8 mouse cellular contexts compared by ENCODE assay signal in the genomic region with DNA sequence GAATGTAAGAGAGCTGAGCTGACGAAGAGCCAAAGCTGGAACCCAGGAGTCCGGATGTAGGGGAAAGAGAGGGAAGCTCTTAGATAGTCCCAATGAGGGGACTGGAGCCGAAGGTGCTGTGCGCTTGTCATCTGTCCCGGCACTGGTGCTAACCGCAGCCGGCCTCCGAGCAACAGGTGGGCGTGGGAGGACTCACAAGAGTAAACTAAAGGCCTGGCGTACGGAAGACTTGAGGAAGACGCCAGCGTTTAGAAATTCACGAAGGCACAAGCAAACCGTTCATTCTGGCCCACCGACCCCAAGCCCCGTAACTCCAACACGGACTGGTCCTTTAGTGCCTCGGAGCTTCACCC. TPM values are rescaled to one million over a fixed set of nuclear protein-coding genes. Genes with fewer than 3 reads are reported as not detected.
DNase-seq lines count a peak whose midpoint lies in the region; ATAC-seq and TF ChIP-seq lines count a peak whose summit lies in the region.

No protein-coding gene starts in this region.

- H3K4me3 ChIP-seq in liver, adult 2 months (ENCODE audit: insufficient read depth, low read depth, low read length), result peak overlapping the region; percentile 89
- H3K4me3 ChIP-seq in hindbrain, embryonic 11.5 days (ENCODE audit: low read depth, low read length), result peak overlapping the region; percentile 62
- H3K4me3 ChIP-seq in megakaryocyte, embryonic 14.5 days (replicated peaks), result peak overlapping the region; percentile 92

- no peak for TF ChIP-seq CTCF in liver, adult 2 months (IDR thresholded peaks at IDR 0.05; ENCODE audit: low read depth, low read length)

- H3K9ac ChIP-seq in liver, adult 2 months (ENCODE audit: low read depth, low read length), result peak overlapping the region; percentile 88
- peak overlapping the region; percentile 62 for H3K9ac ChIP-seq in hindbrain, embryonic 11.5 days (ENCODE audit: low read depth, low read length)

- ATAC-seq in common myeloid progenitor, adult 5-6 weeks (replicated peaks; ENCODE audit: low read depth, poor library complexity, severe bottlenecking), result peak; percentile 33
- ATAC-seq in hindbrain, embryonic 11.5 days (ENCODE audit: low FRiP score), result peak; percentile 51

- under 1% methylated on average over 19 of the region's 19 CpGs for WGBS in liver, adult 2 months
- WGBS in hindbrain, embryonic 11.5 days, result under 1% methylated on average over 19 of the region's 19 CpGs

- TF ChIP-seq POLR2A in liver, adult 2 months (IDR thresholded peaks at IDR 0.05; ENCODE audit: extremely low read depth, insufficient read depth, low read length), result no peak

- peak overlapping the region; percentile 59 for H3K4me2 ChIP-seq in hindbrain, embryonic 11.5 days (replicated peaks; ENCODE audit: low read depth, low read length)

- no peaks in the 10 kb centered on the region for H3K27me3 ChIP-seq in liver, adult 2 months (ENCODE audit: control insufficient read depth, insufficient read depth, low read length)
- no peaks in the 10 kb centered on the region for H3K27me3 ChIP-seq in hindbrain, embryonic 11.5 days (ENCODE audit: control insufficient read depth, insufficient read depth, low read length)
- no peaks in the 10 kb centered on the region for H3K27me3 ChIP-seq in megakaryocyte, embryonic 14.5 days (replicated peaks)

- no peaks in the 10 kb centered on the region for H3K9me3 ChIP-seq in hindbrain, embryonic 11.5 days (ENCODE audit: control insufficient read depth, low read length)
- H3K9me3 ChIP-seq in megakaryocyte, embryonic 14.5 days, result no peaks in the 10 kb centered on the region

- peaks cover 30% of the 10 kb centered on the region for H3K4me1 ChIP-seq in liver, adult 2 months (ENCODE audit: control insufficient read depth, insufficient read depth, low read length)
- peaks cover 5% of the 10 kb centered on the region; the same call in 1 of the 2 replicates for H3K4me1 ChIP-seq in hindbrain, embryonic 11.5 days (replicated peaks; ENCODE audit: control insufficient read depth, insufficient read depth, low read length)
- peaks cover 80% of the 10 kb centered on the region for H3K4me1 ChIP-seq in megakaryocyte, embryonic 14.5 days

- peaks cover 21% of the 10 kb centered on the region for H3K36me3 ChIP-seq in liver, adult 2 months (ENCODE audit: control insufficient read depth, insufficient read depth, low read length)
- peaks cover 3% of the 10 kb centered on the region; the same call in 1 of the 2 replicates for H3K36me3 ChIP-seq in hindbrain, embryonic 11.5 days (ENCODE audit: control insufficient read depth, insufficient read depth, low read length)
- H3K36me3 ChIP-seq in megakaryocyte, embryonic 14.5 days (replicated peaks; ENCODE audit: low read length), result peaks cover 43% of the 10 kb centered on the region

- no peak for DNase-seq in liver, adult 2 months (ENCODE audit: extremely low read depth, low read depth, low spot score)
- no peak for DNase-seq in liver
- DNase-seq in hindbrain, embryonic 11.5 days (ENCODE audit: low spot score), result no peak
- DNase-seq in adrenal gland, postnatal 36 days, result no peak
- DNase-seq in adrenal gland, postnatal 25 days, result no peak
- no peak for DNase-seq in spleen, postnatal 4 days (ENCODE audit: low spot score in 2 of 2)

- H3K27ac ChIP-seq in liver, adult 2 months (replicated peaks; ENCODE audit: insufficient read depth, low read depth, low read length), result peak overlapping the region; percentile 83
- H3K27ac ChIP-seq in hindbrain, embryonic 11.5 days (ENCODE audit: low read depth, low read length), result peak overlapping the region; percentile 49

- H3K79me2 ChIP-seq in liver, adult 2 months (ENCODE audit: control insufficient read depth, insufficient read depth, low read length), result no peaks in the 10 kb centered on the region

RNA-seq across cellular contexts. Expression of a gene that starts 0.3 kb away (rescaled TPM):
- 467 and 510 TPM in 2 replicates for total RNA-seq in liver, adult 2 months (2014; rRNA removed)
- polyA plus RNA-seq in liver, adult 2 months (2012; rRNA removed), result 388 and 397 TPM in 2 replicates
- total RNA-seq in common myeloid progenitor, adult 5-6 weeks (2017), result 102 and 103 TPM in 2 replicates
- polyA plus RNA-seq in hindbrain, embryonic 11.5 days (2014; fragmentation: Nextera tagmentation; extraction: Ambion mirVana), result 390 and 392 TPM in 2 replicates
- polyA plus RNA-seq in megakaryocyte, embryonic 14.5 days (2012; ENCODE audit: insufficient read depth, low replicate concordance), result 48.9 and 51.3 TPM in 2 replicates
- total RNA-seq in adrenal gland, postnatal 36 days (2021), result 100 to 1,000 TPM; 353 to 497 TPM
- total RNA-seq in adrenal gland, postnatal 25 days (2021), result 830 and 852 TPM in 2 replicates

RNA-seq across cellular contexts. Expression of a gene that starts 0.5 kb away (rescaled TPM):
- not detected in 2 replicates for total RNA-seq in liver, adult 2 months (2014; rRNA removed)
- 0.05 TPM in 1 of 2 replicates, not detected in the other for polyA plus RNA-seq in liver, adult 2 months (2012; rRNA removed)
- total RNA-seq in common myeloid progenitor, adult 5-6 weeks (2017), result not detected in 2 replicates
- polyA plus RNA-seq in hindbrain, embryonic 11.5 days (2014; fragmentation: Nextera tagmentation; extraction: Ambion mirVana), result 0.08 TPM in 1 of 2 replicates, not detected in the other
- 14.8 and 27.6 TPM in 2 replicates for polyA plus RNA-seq in megakaryocyte, embryonic 14.5 days (2012; ENCODE audit: insufficient read depth, low replicate concordance)
- total RNA-seq in adrenal gland, postnatal 36 days (2021), result under 1 TPM in 1 of 2 experiments, not detected in 1; 0.17 TPM
- total RNA-seq in adrenal gland, postnatal 25 days (2021), result 0.39 TPM in 1 of 2 replicates, not detected in the other

RNA-seq across cellular contexts. Expression of a gene that starts 8.3 kb away (rescaled TPM):
- total RNA-seq in liver, adult 2 months (2014; rRNA removed), result 4.0 and 4.8 TPM in 2 replicates
- 14.0 and 18.3 TPM in 2 replicates for polyA plus RNA-seq in liver, adult 2 months (2012; rRNA removed)
- total RNA-seq in common myeloid progenitor, adult 5-6 weeks (2017), result 15.8 and 18.3 TPM in 2 replicates
- polyA plus RNA-seq in hindbrain, embryonic 11.5 days (2014; fragmentation: Nextera tagmentation; extraction: Ambion mirVana), result 28.7 and 35.4 TPM in 2 replicates
- 10.9 and 15.1 TPM in 2 replicates for polyA plus RNA-seq in megakaryocyte, embryonic 14.5 days (2012; ENCODE audit: insufficient read depth, low replicate concordance)
- 10 to 100 TPM; 26.9 to 30.8 TPM for total RNA-seq in adrenal gland, postnatal 36 days (2021)
- 21.6 and 30.2 TPM in 2 replicates for total RNA-seq in adrenal gland, postnatal 25 days (2021)

RNA-seq across cellular contexts. Expression of a gene that starts 34.5 kb away (rescaled TPM):
- 69.7 and 91.1 TPM in 2 replicates for total RNA-seq in liver, adult 2 months (2014; rRNA removed)
- polyA plus RNA-seq in liver, adult 2 months (2012; rRNA removed), result 387 and 512 TPM in 2 replicates
- 44.1 and 92.6 TPM in 2 replicates for total RNA-seq in common myeloid progenitor, adult 5-6 weeks (2017)
- 1.6 and 2.0 TPM in 2 replicates for polyA plus RNA-seq in hindbrain, embryonic 11.5 days (2014; fragmentation: Nextera tagmentation; extraction: Ambion mirVana)
- 0.26 TPM in 1 of 2 replicates, not detected in the other for polyA plus RNA-seq in megakaryocyte, embryonic 14.5 days (2012; ENCODE audit: insufficient read depth, low replicate concordance)
- not detected for total RNA-seq in adrenal gland, postnatal 36 days (2021)
- total RNA-seq in adrenal gland, postnatal 25 days (2021), result 1.6 TPM in 1 of 2 replicates, not detected in the other

RNA-seq across cellular contexts. Expression of a gene that starts 58.6 kb away (rescaled TPM):
- total RNA-seq in liver, adult 2 months (2014; rRNA removed), result 0.09 and 0.20 TPM in 2 replicates
- 0.19 and 0.44 TPM in 2 replicates for polyA plus RNA-seq in liver, adult 2 months (2012; rRNA removed)
- total RNA-seq in common myeloid progenitor, adult 5-6 weeks (2017), result 0.37 and 0.53 TPM in 2 replicates
- polyA plus RNA-seq in hindbrain, embryonic 11.5 days (2014; fragmentation: Nextera tagmentation; extraction: Ambion mirVana), result 3.6 and 4.5 TPM in 2 replicates
- 0.36 and 0.68 TPM in 2 replicates for polyA plus RNA-seq in megakaryocyte, embryonic 14.5 days (2012; ENCODE audit: insufficient read depth, low replicate concordance)
- 1 to 10 TPM; 1.9 to 9.7 TPM for total RNA-seq in adrenal gland, postnatal 36 days (2021)
- 9.3 and 17.7 TPM in 2 replicates for total RNA-seq in adrenal gland, postnatal 25 days (2021)
